Mouse (Mus musculus): ENCODE data around the gene Fcmr.

DNA sequence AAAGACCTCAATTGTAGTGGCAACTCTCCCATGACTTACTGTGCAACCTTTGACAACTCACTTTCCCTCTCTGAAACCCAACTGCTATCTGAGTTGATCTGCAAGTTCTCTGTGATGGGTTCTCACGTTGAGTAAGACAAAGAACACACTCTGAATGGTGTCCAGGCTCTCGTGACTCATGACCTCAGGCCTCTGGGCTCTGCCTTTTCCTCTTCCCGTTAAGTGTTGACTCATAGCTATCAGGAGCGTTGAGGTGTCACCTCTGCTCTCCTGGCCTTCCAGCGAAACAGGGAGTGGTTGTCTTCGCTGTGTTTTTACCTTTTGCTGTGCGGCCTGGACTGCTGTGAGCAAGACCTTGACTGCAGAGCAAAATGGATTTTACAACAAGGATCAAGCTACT is 37.0 kb downstream of the Fcmr start:
- TF ChIP-seq CTCF (IDR thresholded peaks at IDR 0.05; ENCODE audit: extremely low read depth, insufficient read length, insufficient replicate concordance, low read depth, low read length) (no peak), POLR2A (IDR thresholded peaks at IDR 0.05; ENCODE audit: low read depth, low read length) (no peak)
